Mouse (Mus musculus) forebrain, embryonic 16.5 days (tissue): ENCODE results near the gene Rhot2. TPM values are rescaled to one million over a fixed set of nuclear protein-coding genes. Genes with fewer than 3 reads are reported as not detected.
A peak's percentile ranks its signal among the peaks of the same experiment; 100 is the strongest.

Experiments used
- ATAC-seq: fragments of 200-750 bp; cut with Nextera tagmentation; 2 replicates; pipeline ENCODE4 v1.8.0; 2017; ENCODE audit warnings: mild to moderate bottlenecking, moderate library complexity
- H3K27ac ChIP-seq: fragments of 300-500 bp; sonication (generic); 2 replicates; pipeline ENCODE4 v1.5.1; 2014; ENCODE audit warnings: low read length, control low read depth
- H3K27me3 ChIP-seq: fragments of 300-500 bp; sonication (generic); replicated peaks from 2 replicates; pipeline ENCODE4 v1.6.1; 2014; ENCODE audit warnings: low read length; ENCODE audit not compliant: control insufficient read depth, insufficient read depth
- H3K36me3 ChIP-seq: fragments of 300-500 bp; sonication (generic); 2 replicates; pipeline ENCODE4 v1.6.1; 2014; ENCODE audit not compliant: control insufficient read depth, insufficient read depth
- H3K4me1 ChIP-seq: fragments of 300-500 bp; sonication (generic); replicated peaks from 2 replicates; pipeline ENCODE4 v1.6.1; 2014; ENCODE audit warnings: low read length; ENCODE audit not compliant: control insufficient read depth, insufficient read depth
- H3K4me2 ChIP-seq: fragments of 300-500 bp; sonication (generic); 2 replicates; pipeline ENCODE4 v1.6.1; 2014; ENCODE audit warnings: mild to moderate bottlenecking, low read length, control low read depth
- H3K4me3 ChIP-seq: fragments of 300-500 bp; sonication (generic); replicated peaks from 2 replicates; pipeline ENCODE4 v1.5.1; 2014; ENCODE audit warnings: mild to moderate bottlenecking, low read length, control low read depth
- H3K9ac ChIP-seq: fragments of 300-500 bp; sonication (generic); replicated peaks from 2 replicates; pipeline ENCODE4 v1.6.1; 2014; ENCODE audit warnings: low read depth, low read length, control low read depth
- H3K9me3 ChIP-seq: fragments of 300-500 bp; sonication (generic); 2 replicates; pipeline ENCODE4 v1.6.1; 2016; ENCODE audit warnings: low read length; ENCODE audit not compliant: control insufficient read depth
- WGBS: fragments of 180-500 bp; shearing (Covaris S2); extraction: QIAGEN DNeasy Blood & Tissue Kit; methylation state at CpG from one replicate; pipeline ENCODE4 v1.1.7; 2014; 5-methylcytosine and 5-hydroxymethylcytosine counted together
- polyA plus RNA-seq: library from polyadenylated mRNA; unstranded; fragments of >200 nt; fragmentation: Nextera tagmentation; extraction: Ambion mirVana; gene quantifications from 2 replicates; pipeline ENCODE4 v1.2.1, GENCODE M21; 2015

Rhot2 gene
- polyA plus RNA-seq, 1 experiment from 2014 or later, result 20.3 TPM

- Histone ChIP-seq H3K27ac (no peak overlapping the region), H3K36me3 (no peaks in the 10 kb centered on the region), H3K27me3 (no peaks in the 10 kb centered on the region; the same call in 1 of the 2 replicates), H3K9ac (peak overlapping the region; percentile 59), H3K4me2 (peak overlapping the region; percentile 74), H3K9me3 (no peaks in the 10 kb centered on the region), H3K4me3 (peak overlapping the region; percentile 55), H3K4me1 (peaks cover 39% of the 10 kb centered on the region)
- no peak for ATAC-seq
- under 1% methylated on average over 37 of the region's 37 CpGs for WGBS
These were observed 48.4 kb downstream of the Rhot2 start for GRCm38 (mm10) chr17:25796211-25796771.

DNA sequence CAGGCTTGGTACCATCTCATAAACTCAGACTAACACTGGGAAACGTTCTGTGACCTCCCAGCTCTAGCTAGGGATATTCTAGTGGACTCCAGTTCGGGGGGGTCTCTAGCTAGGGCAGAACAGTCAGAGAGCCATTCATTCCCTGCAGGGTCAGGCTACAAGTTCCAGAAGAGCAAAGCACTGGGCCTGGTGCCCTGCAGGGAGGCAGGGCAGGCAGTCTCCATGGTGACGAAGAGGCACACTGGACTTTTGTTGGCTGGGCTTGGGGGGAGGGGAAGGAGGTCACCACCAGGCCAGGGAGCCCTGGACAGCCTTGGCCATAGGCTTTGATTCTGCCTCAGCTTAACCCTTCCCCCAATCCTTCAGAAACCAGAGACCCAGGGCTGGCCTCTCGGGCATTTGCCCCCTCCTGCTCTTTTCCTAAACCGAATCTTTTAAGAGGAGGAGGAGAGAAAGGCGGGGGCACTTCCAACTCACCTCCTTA is 49.0 kb downstream of the Rhot2 start, which contains the start of gene AC134908.4:
TSS of gene AC134908.4 (minus strand) at position 51 of the 484 bp plus-strand sequence.
- peaks cover 46% of the 10 kb centered on the region for H3K4me1 ChIP-seq
- H3K4me2 ChIP-seq, result peak within 1 kb of the TSS; percentile 74
- WGBS, result 13% methylated on average over 6 of the region's 6 CpGs
- peak within 1 kb of the TSS; percentile 55 for H3K4me3 ChIP-seq
- peak within 1 kb of the TSS; percentile 19; the same call in 1 of the 2 replicates for H3K27ac ChIP-seq
- no peaks in the 10 kb centered on the region for H3K36me3 ChIP-seq
- ATAC-seq, result no peak
- H3K9ac ChIP-seq, result peak within 1 kb of the TSS; percentile 59
- H3K9me3 ChIP-seq, result no peaks in the 10 kb centered on the region
- H3K27me3 ChIP-seq, result no peaks in the 10 kb centered on the region; the same call in 1 of the 2 replicates

- no peak overlapping the region for H3K9ac ChIP-seq
- ATAC-seq, result no peak
These were observed 49.7 kb downstream of the Rhot2 start for GRCm38 (mm10) chr17:25794998-25795397.

GRCm38 (mm10) chr17:25794197-25794596 is 50.5 kb downstream of the Rhot2 start:
- no peak overlapping the region for H3K9ac ChIP-seq
- no peak overlapping the region for H3K4me3 ChIP-seq
- 9% methylated on average over 13 of the region's 13 CpGs for WGBS
- H3K27me3 ChIP-seq, result no peaks in the 10 kb centered on the region; the same call in 1 of the 2 replicates
- ATAC-seq, result no peak
- H3K27ac ChIP-seq, result no peak overlapping the region
- H3K36me3 ChIP-seq, result no peaks in the 10 kb centered on the region
- no peaks in the 10 kb centered on the region for H3K9me3 ChIP-seq
- H3K4me2 ChIP-seq, result no peak overlapping the region; the same call in 1 of the 2 replicates
- H3K4me1 ChIP-seq, result peaks cover 49% of the 10 kb centered on the region

More at GRCm38 (mm10) chr17:25794998-25795397, 49.7 kb downstream of the Rhot2 start:
- H3K4me1 ChIP-seq, result peaks cover 49% of the 10 kb centered on the region
- H3K4me2 ChIP-seq, result peak overlapping the region; percentile 74
- H3K36me3 ChIP-seq, result no peaks in the 10 kb centered on the region
- H3K4me3 ChIP-seq, result no peak overlapping the region
- WGBS, result 46% methylated on average over 17 of the region's 17 CpGs
- H3K27ac ChIP-seq, result peak overlapping the region; percentile 19; the same call in 1 of the 2 replicates
- no peaks in the 10 kb centered on the region for H3K9me3 ChIP-seq
- H3K27me3 ChIP-seq, result no peaks in the 10 kb centered on the region; the same call in 1 of the 2 replicates

GRCm38 (mm10) chr17:25792615-25793014 is 52.0 kb downstream of the Rhot2 start, which contains the start of gene Fam173a:
Fam173a (minus strand) TSS chr17:25792901.
- peak within 1 kb of the TSS; percentile 87 for H3K9ac ChIP-seq
- H3K27me3 ChIP-seq, result no peaks in the 10 kb centered on the region; the same call in 1 of the 2 replicates
- peak within 1 kb of the TSS; percentile 73 for H3K4me2 ChIP-seq
- whole genome bisulfite sequencing, result 0% methylated on average over 14 of the region's 14 CpGs
- no peaks in the 10 kb centered on the region for H3K36me3 ChIP-seq
- peak within 1 kb of the TSS; percentile 80 for H3K4me3 ChIP-seq
- H3K4me1 ChIP-seq, result peaks cover 49% of the 10 kb centered on the region
- no peaks in the 10 kb centered on the region for H3K9me3 ChIP-seq
- ATAC-seq, result peak; percentile 60
- peak within 1 kb of the TSS; percentile 95 for H3K27ac ChIP-seq

DNA sequence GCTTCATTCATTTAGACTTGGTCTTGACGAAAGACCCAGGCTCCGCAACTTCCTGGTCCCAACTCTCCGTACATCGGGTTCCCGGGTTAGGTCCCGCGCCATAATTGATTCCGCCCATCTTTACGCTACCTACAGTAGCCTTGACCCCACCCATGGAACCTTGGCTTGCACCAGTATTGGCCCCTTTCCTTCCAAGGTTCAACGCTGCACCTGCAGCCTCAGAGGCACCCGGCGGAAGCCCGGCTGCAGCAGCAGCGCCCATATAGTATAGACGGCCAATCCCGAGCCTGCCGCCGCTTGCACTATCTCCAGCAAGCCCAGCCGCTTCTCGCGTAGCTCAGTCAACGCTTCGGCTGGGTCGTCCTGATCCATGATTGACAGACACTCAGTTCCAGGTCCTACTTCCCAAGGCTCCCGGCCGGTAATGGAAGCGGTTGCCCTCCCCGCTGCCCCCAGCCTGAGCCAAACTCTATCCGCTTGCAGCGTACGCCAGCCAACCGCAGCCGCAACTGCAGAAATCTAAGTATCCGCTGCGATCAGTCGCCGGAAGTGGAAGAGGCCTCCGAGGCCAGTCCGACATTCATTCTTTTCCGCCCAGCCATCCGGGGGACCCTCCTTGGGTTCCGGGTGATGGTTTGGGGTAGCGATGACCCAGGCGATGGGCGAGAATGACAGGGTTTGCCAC is 52.7 kb downstream of the Rhot2 start:
- Histone ChIP-seq H3K4me1 (peaks cover 46% of the 10 kb centered on the region), H3K4me2 (peak overlapping the region; percentile 73), H3K9ac (peak overlapping the region; percentile 87), H3K9me3 (no peaks in the 10 kb centered on the region), H3K4me3 (peak overlapping the region; percentile 80), H3K27ac (peak overlapping the region; percentile 95), H3K27me3 (no peaks in the 10 kb centered on the region; the same call in 1 of the 2 replicates), H3K36me3 (no peaks in the 10 kb centered on the region)
- under 1% methylated on average over 45 of the region's 45 CpGs for WGBS
- ATAC-seq, result peak; percentile 67

- Histone ChIP-seq H3K4me2 (peak overlapping the region; percentile 73), H3K9ac (peak overlapping the region; percentile 87), H3K4me1 (peaks cover 40% of the 10 kb centered on the region), H3K27ac (peak overlapping the region; percentile 95), H3K27me3 (no peaks in the 10 kb centered on the region), H3K9me3 (no peaks in the 10 kb centered on the region), H3K4me3 (peak overlapping the region; percentile 80), H3K36me3 (no peaks in the 10 kb centered on the region)
- WGBS, result 18% methylated on average over 19 of the region's 19 CpGs
- peak; percentile 21; the same call in 1 of the 2 replicates for ATAC-seq
These were observed 53.3 kb downstream of the Rhot2 start for GRCm38 (mm10) chr17:25791320-25791842.
